Mouse (Mus musculus) lung, adult 2 months (tissue): Measurements from ENCODE around the gene Gm28041.

Experiments
- CTCF ChIP-seq: fragments of 200-500 bp; IDR thresholded peaks from 2 replicates; pipeline ENCODE4 v1.5.1; 2011; ENCODE audit warnings: mild to moderate bottlenecking, low read length, control low read depth; ENCODE audit not compliant: insufficient read depth
- POLR2A ChIP-seq: fragments of 200-500 bp; IDR thresholded peaks from 2 replicates; pipeline ENCODE4 v1.6.1; 2011; ENCODE audit warnings: low read depth, mild to moderate bottlenecking, control low read depth, low read length, borderline replicate concordance; ENCODE audit errors: extremely low read depth

GRCm38 (mm10) chr13:67415759-67416158, 40.2 kb upstream of the Gm28041 start:
- TF ChIP-seq POLR2A (no peak), CTCF (no peak)
